Mouse (Mus musculus): ENCODE data around the gene Filip1. TPM values are rescaled to one million over a fixed set of nuclear protein-coding genes. Genes with fewer than 3 reads are reported as not detected.

Filip1 gene
- total and polyA plus RNA-seq, 3 experiments: 0.71 to 1.5 (median 1.3) TPM

DNA sequence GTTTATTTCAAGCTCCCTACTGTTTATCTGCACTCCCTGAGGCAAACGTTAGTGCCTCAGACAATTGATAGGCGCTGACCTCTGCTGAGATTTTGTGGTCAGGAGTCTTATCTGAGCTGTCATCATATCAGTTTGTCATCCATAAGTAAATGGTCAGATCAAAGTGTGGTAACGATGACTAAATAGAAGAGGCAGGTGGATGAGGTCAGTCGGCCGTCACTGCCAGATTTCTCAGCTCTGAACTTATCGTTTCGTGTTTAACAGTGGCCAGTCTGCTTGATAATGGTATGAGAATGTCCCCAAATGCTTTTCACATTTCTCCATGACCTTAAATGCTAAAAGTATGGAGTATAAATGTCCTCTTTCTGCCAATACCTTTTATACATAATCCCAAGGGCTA lies 132.6 kb downstream of the Filip1 start:
- Histone ChIP-seq H3K9ac (ENCODE audit: insufficient read depth, low read depth) (no peak overlapping the region), H3K4me3 (replicated peaks in 1 of 3; ENCODE audit: low read depth in 2 of 3, low read length in 2 of 3, poor library complexity in 1 of 3) (no peak overlapping the region), H3K36me3 (replicated peaks in 1 of 2; ENCODE audit: control insufficient read depth in 1 of 2, insufficient read depth in 1 of 2, low read length in 1 of 2) (no peaks in the 10 kb centered on the region), H3K27ac (ENCODE audit: insufficient read depth, low read depth) (no peak overlapping the region), H3K27me3 (replicated peaks) (no peaks in the 10 kb centered on the region), H3K4me2 (ENCODE audit: insufficient read depth, low read depth, poor library complexity, severe bottlenecking) (no peak overlapping the region), H3K79me2 (replicated peaks; ENCODE audit: control insufficient read depth, extremely low read depth, insufficient read depth, poor library complexity, severe bottlenecking) (no peaks in the 10 kb centered on the region), H3K4me1 (ENCODE audit: control insufficient read depth in 1 of 2, insufficient read depth in 2 of 2) (no peaks in the 10 kb centered on the region), H3K9me3 (replicated peaks; ENCODE audit: low read length) (no peaks in the 10 kb centered on the region)
- in situ Hi-C loops (cut with MboI; ENCODE audit: low pct_ligation_motif_present, low pct_unique_long_range_greater_than_20kb, low sequenced_read_pairs) (loop anchor here (25.0 kb wide), 1 partner anchor 107 kb away; no protein-coding TSS in a partner anchor), dilution Hi-C loops (cut with MboI; ENCODE audit: extremely low pct_ligation_motif_present, extremely low pct_unique_long_range_greater_than_20kb, low sequenced_read_pairs) (no loop called here)
- DNase-seq (ENCODE audit: extremely low read depth): no peak
- no peak for TF ChIP-seq MYC (IDR thresholded peaks at IDR 0.05; ENCODE audit: low read depth, low read length)
- no peak for TF ChIP-seq CHD2 (IDR thresholded peaks at IDR 0.05; ENCODE audit: low read length)
- TF ChIP-seq UBTF (IDR thresholded peaks at IDR 0.05; ENCODE audit: low read depth, low read length): no peak
- no peak for TF ChIP-seq ZNF384 (IDR thresholded peaks at IDR 0.05; ENCODE audit: low read depth, low read length)
- no peak for TF ChIP-seq ELF1 (IDR thresholded peaks at IDR 0.05; ENCODE audit: low read depth, low read length)
- TF ChIP-seq CHD1 (IDR thresholded peaks at IDR 0.05; ENCODE audit: low read depth, low read length): no peak
- no peak for TF ChIP-seq KAT2A (IDR thresholded peaks at IDR 0.05; ENCODE audit: insufficient replicate concordance, low read length)
- TF ChIP-seq USF2 (conservative IDR thresholded peaks at IDR 0.05; ENCODE audit: low read depth, low read length): no peak
- no peak for TF ChIP-seq ZMIZ1 (IDR thresholded peaks at IDR 0.05; ENCODE audit: low read depth, low read length)
- TF ChIP-seq NRF1 (IDR thresholded peaks at IDR 0.05; ENCODE audit: low read depth, low read length): no peak
- TF ChIP-seq TCF12 (IDR thresholded peaks at IDR 0.05; ENCODE audit: low read depth, low read length): no peak
- no peak for TF ChIP-seq ZC3H11A (IDR thresholded peaks at IDR 0.05; ENCODE audit: low read depth, low read length)
- TF ChIP-seq ZKSCAN1 (IDR thresholded peaks at IDR 0.05; ENCODE audit: borderline replicate concordance, low read depth, low read length): no peak

DNA sequence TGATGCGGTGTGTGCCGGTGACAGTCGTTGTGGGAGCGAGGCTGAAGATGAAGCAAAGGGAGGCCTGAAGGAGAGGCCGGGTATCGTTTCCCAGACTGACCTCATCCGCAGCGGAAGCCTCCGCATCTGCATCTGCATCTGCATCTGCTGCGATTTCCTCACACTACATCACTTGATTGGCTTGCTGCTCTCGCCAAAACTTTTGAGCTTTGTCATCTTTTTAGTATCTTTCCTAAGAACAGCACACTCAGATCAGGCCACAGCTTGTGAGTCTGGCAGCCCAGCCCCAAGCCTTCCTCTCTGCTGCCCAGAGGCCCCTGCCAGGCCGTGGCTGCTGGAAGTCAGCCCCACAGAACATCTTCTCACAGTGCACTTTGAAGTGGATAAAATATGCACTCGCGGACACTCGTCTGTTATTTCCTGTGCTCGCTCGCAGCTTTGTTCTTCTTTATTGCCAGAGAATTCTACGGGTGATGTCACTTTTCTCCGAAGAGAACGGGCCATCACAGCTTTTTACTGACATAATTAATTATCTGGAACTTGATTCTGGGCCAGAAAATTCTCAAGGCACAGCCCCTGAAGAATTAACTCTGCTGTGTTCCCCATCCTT lies 137.0 kb downstream of the Filip1 start:
- TF ChIP-seq EP300 (IDR thresholded peaks at IDR 0.05; ENCODE audit: low read length) (no peak), ZNF384 (IDR thresholded peaks at IDR 0.05; ENCODE audit: low read depth, low read length) (no peak), MAX (IDR thresholded peaks at IDR 0.05; ENCODE audit: low read length) (no peak), JUN (IDR thresholded peaks at IDR 0.05; ENCODE audit: insufficient read depth, low read depth, low read length) (no peak), IRF4 (IDR thresholded peaks at IDR 0.05; ENCODE audit: low read depth, low read length) (no peak), UBTF (IDR thresholded peaks at IDR 0.05; ENCODE audit: low read depth, low read length) (no peak), SIN3A (IDR thresholded peaks at IDR 0.05; ENCODE audit: low read length) (no peak), ZKSCAN1 (IDR thresholded peaks at IDR 0.05; ENCODE audit: borderline replicate concordance, low read depth, low read length) (no peak), CHD1 (IDR thresholded peaks at IDR 0.05; ENCODE audit: low read depth, low read length) (no peak), ZC3H11A (IDR thresholded peaks at IDR 0.05; ENCODE audit: low read depth, low read length) (no peak), PAX5 (IDR thresholded peaks at IDR 0.05; ENCODE audit: low read length) (no peak), ZMIZ1 (IDR thresholded peaks at IDR 0.05; ENCODE audit: low read depth, low read length) (no peak), BHLHE40 (IDR thresholded peaks at IDR 0.05; ENCODE audit: low read depth, low read length) (no peak), KAT2A (IDR thresholded peaks at IDR 0.05; ENCODE audit: insufficient replicate concordance, low read length) (no peak), NRF1 (IDR thresholded peaks at IDR 0.05; ENCODE audit: low read depth, low read length) (no peak), USF1 (IDR thresholded peaks at IDR 0.05; ENCODE audit: low read depth, low read length) (no peak), MAFK (IDR thresholded peaks at IDR 0.05; ENCODE audit: insufficient replicate concordance, low read length) (no peak), HCFC1 (IDR thresholded peaks at IDR 0.05; ENCODE audit: low read depth, low read length) (no peak), TBP (conservative IDR thresholded peaks at IDR 0.05; ENCODE audit: low read depth, low read length) (no peak), CHD2 (IDR thresholded peaks at IDR 0.05; ENCODE audit: low read length) (no peak)
- in situ Hi-C loops (cut with MboI; ENCODE audit: low pct_ligation_motif_present, low pct_unique_long_range_greater_than_20kb, low sequenced_read_pairs) (loop anchor here (25.0 kb wide), 1 partner anchor 112 kb away; no protein-coding TSS in a partner anchor), dilution Hi-C loops (cut with MboI; ENCODE audit: extremely low pct_ligation_motif_present, extremely low pct_unique_long_range_greater_than_20kb, low sequenced_read_pairs) (no loop called here)

More for the DNA sequence above, 137.0 kb downstream of the Filip1 start:
- H3K9me3 ChIP-seq (replicated peaks; ENCODE audit: low read length): no peaks in the 10 kb centered on the region
- H3K4me1 ChIP-seq (ENCODE audit: control insufficient read depth in 1 of 2, insufficient read depth in 2 of 2): no peaks in the 10 kb centered on the region
- DNase-seq (ENCODE audit: extremely low read depth): no peak
- no peak overlapping the region for H3K4me2 ChIP-seq (ENCODE audit: insufficient read depth, low read depth, poor library complexity, severe bottlenecking)
- H3K27me3 ChIP-seq (replicated peaks): no peaks in the 10 kb centered on the region
- no peaks in the 10 kb centered on the region for H3K36me3 ChIP-seq (replicated peaks in 1 of 2; ENCODE audit: control insufficient read depth in 1 of 2, insufficient read depth in 1 of 2, low read length in 1 of 2)
- H3K9ac ChIP-seq (ENCODE audit: insufficient read depth, low read depth): no peak overlapping the region
- H3K4me3 ChIP-seq (replicated peaks in 1 of 3; ENCODE audit: low read depth in 2 of 3, low read length in 2 of 3, poor library complexity in 1 of 3): no peak overlapping the region
- H3K79me2 ChIP-seq (replicated peaks; ENCODE audit: control insufficient read depth, extremely low read depth, insufficient read depth, poor library complexity, severe bottlenecking): no peaks in the 10 kb centered on the region
- no peak overlapping the region for H3K27ac ChIP-seq (ENCODE audit: insufficient read depth, low read depth)

Data from CH12.LX (cell line).